Mouse (Mus musculus) limb, embryonic 13.5 days (tissue): Measurements from ENCODE around the gene Rad51c. TPM values are rescaled to one million over a fixed set of nuclear protein-coding genes. Genes with fewer than 3 reads are reported as not detected.
A peak's percentile ranks its signal among the peaks of the same experiment; 100 is the strongest.
"Not testable (repeated sequence)": the region's sequence is repeated elsewhere in the genome, so short reads cannot be mapped to it uniquely, and the experiment has no call there.

Experiments used
- ATAC-seq: fragments of 200-750 bp; cut with Nextera tagmentation; 2 replicates; pipeline ENCODE4 v1.8.0; 2017; ENCODE audit warnings: low read depth, moderate number of reproducible peaks, moderate TSS enrichment; ENCODE audit not compliant: low FRiP score
- H3K27ac ChIP-seq: fragments of 300-500 bp; sonication (generic); 2 replicates; pipeline ENCODE4 v1.5.1; 2015; ENCODE audit warnings: inconsistent platforms, mild to moderate bottlenecking, moderate library complexity
- H3K27me3 ChIP-seq: fragments of 300-500 bp; sonication (generic); 2 replicates; pipeline ENCODE4 v1.6.1; 2015; ENCODE audit warnings: mild to moderate bottlenecking, inconsistent platforms
- H3K36me3 ChIP-seq: fragments of 300-500 bp; sonication (generic); 2 replicates; pipeline ENCODE4 v1.6.1; 2015; ENCODE audit warnings: inconsistent platforms, mild to moderate bottlenecking, moderate library complexity
- H3K4me1 ChIP-seq: fragments of 300-500 bp; sonication (generic); 2 replicates; pipeline ENCODE4 v1.6.1; 2015; ENCODE audit warnings: inconsistent platforms
- H3K4me2 ChIP-seq: fragments of 300-500 bp; sonication (generic); replicated peaks from 2 replicates; pipeline ENCODE4 v1.6.1; 2015; ENCODE audit warnings: inconsistent platforms, mild to moderate bottlenecking, moderate library complexity
- H3K4me3 ChIP-seq: fragments of 300-500 bp; sonication (generic); 2 replicates; pipeline ENCODE4 v1.5.1; 2015; ENCODE audit warnings: moderate library complexity, mild to moderate bottlenecking, inconsistent platforms
- H3K9ac ChIP-seq: fragments of 300-500 bp; sonication (generic); 2 replicates; pipeline ENCODE4 v1.6.1; 2015; ENCODE audit warnings: mild to moderate bottlenecking, inconsistent platforms
- H3K9me3 ChIP-seq: fragments of 300-500 bp; sonication (generic); 2 replicates; pipeline ENCODE4 v1.6.1; 2016; ENCODE audit warnings: inconsistent platforms
- WGBS: fragments of 180-500 bp; shearing (Covaris S2); methylation state at CpG from one replicate; pipeline ENCODE4 v1.1.7; 2015; 5-methylcytosine and 5-hydroxymethylcytosine counted together
- polyA plus RNA-seq: library from polyadenylated mRNA; unstranded; fragments of >200 nt; fragmentation: Nextera tagmentation; extraction: Ambion mirVana; gene quantifications from 2 replicates; pipeline ENCODE4 v1.2.1, GENCODE M21; 2015

The Rad51c gene
- polyA plus RNA-seq, 1 experiment from 2014 or later = 10.2 TPM

- Histone ChIP-seq H3K9me3 (no peaks in the 10 kb centered on the region), H3K27ac (no peak overlapping the region), H3K27me3 (no peaks in the 10 kb centered on the region), H3K4me2 (no peak overlapping the region), H3K4me3 (no peak overlapping the region), H3K4me1 (peaks cover 13% of the 10 kb centered on the region), H3K9ac (no peak overlapping the region), H3K36me3 (no peaks in the 10 kb centered on the region)
- 89% methylated on average over 4 of the region's 4 CpGs for WGBS
- no peak for ATAC-seq
These were observed 24.6 kb upstream of the Rad51c start for GRCm38 (mm10) chr11:87429363-87429762.

GRCm38 (mm10) chr11:87428051-87428673 is 23.4 kb upstream of the Rad51c start:
- peaks cover 6% of the 10 kb centered on the region; the same call in 1 of the 2 replicates for H3K4me1 ChIP-seq
- H3K9ac ChIP-seq = no peak overlapping the region
- H3K27me3 ChIP-seq = no peaks in the 10 kb centered on the region
- 71% methylated on average over 2 of the region's 2 CpGs for WGBS
- no peak overlapping the region for H3K4me3 ChIP-seq
- H3K36me3 ChIP-seq = no peaks in the 10 kb centered on the region
- ATAC-seq = no peak
- no peak overlapping the region for H3K4me2 ChIP-seq
- H3K9me3 ChIP-seq = no peaks in the 10 kb centered on the region
- peak overlapping the region; percentile 34; the same call in 1 of the 2 replicates for H3K27ac ChIP-seq

- H3K9me3 ChIP-seq = no peaks in the 10 kb centered on the region
- WGBS = 50% methylated on average over 1 of the region's 1 CpGs
- H3K36me3 ChIP-seq = no peaks in the 10 kb centered on the region
- peak overlapping the region; percentile 34 for H3K27ac ChIP-seq
- no peaks in the 10 kb centered on the region for H3K27me3 ChIP-seq
- H3K4me1 ChIP-seq = peaks cover 4% of the 10 kb centered on the region; the same call in 1 of the 2 replicates
- no peak overlapping the region for H3K4me2 ChIP-seq
- H3K4me3 ChIP-seq = no peak overlapping the region
- no peak for ATAC-seq
- H3K9ac ChIP-seq = no peak overlapping the region
These were observed 22.7 kb upstream of the Rad51c start for GRCm38 (mm10) chr11:87427273-87428050.

GRCm38 (mm10) chr11:87426450-87427250 is 21.9 kb upstream of the Rad51c start:
- ATAC-seq = peak; percentile 90
- H3K4me2 ChIP-seq = peak overlapping the region; percentile 60
- peak overlapping the region; percentile 53 for H3K9ac ChIP-seq

GRCm38 (mm10) chr11:87426121-87426449 is 21.3 kb upstream of the Rad51c start:
- Histone ChIP-seq H3K4me1 (peaks cover 9% of the 10 kb centered on the region), H3K4me3 (peak overlapping the region; percentile 42), H3K27me3 (no peaks in the 10 kb centered on the region), H3K4me2 (peak overlapping the region; percentile 60), H3K27ac (peak overlapping the region; percentile 44; the same call in 1 of the 2 replicates), H3K9me3 (no peaks in the 10 kb centered on the region), H3K36me3 (no peaks in the 10 kb centered on the region), H3K9ac (peak overlapping the region; percentile 53)
- 0 out of 2 replicates have a peak, but pooled peaks have one; percentile 50 for ATAC-seq
- 0% methylated on average over 7 of the region's 7 CpGs for WGBS

More at GRCm38 (mm10) chr11:87426450-87427250, 21.9 kb upstream of the Rad51c start:
- H3K9me3 ChIP-seq, H3K4me1 ChIP-seq, H3K36me3 ChIP-seq, H3K27me3 ChIP-seq: not testable (repeated sequence)
- H3K4me3 ChIP-seq = peak overlapping the region; percentile 42
- H3K27ac ChIP-seq = peak overlapping the region; percentile 44; the same call in 1 of the 2 replicates
- WGBS = under 1% methylated on average over 24 of the region's 24 CpGs

GRCm38 (mm10) chr11:87423551-87424325 is 19.0 kb upstream of the Rad51c start:
- 40% methylated on average over 6 of the region's 6 CpGs for WGBS

GRCm38 (mm10) chr11:87422511-87423340 is 18.0 kb upstream of the Rad51c start:
- ATAC-seq = peak; percentile 84
- H3K9ac ChIP-seq = peak overlapping the region; percentile 62
- H3K36me3 ChIP-seq = no peaks in the 10 kb centered on the region
- H3K27me3 ChIP-seq = no peaks in the 10 kb centered on the region
- peak overlapping the region; percentile 64 for H3K4me2 ChIP-seq
- H3K4me1 ChIP-seq = peaks cover 8% of the 10 kb centered on the region
- H3K4me3 ChIP-seq = peak overlapping the region; percentile 41
- H3K9me3 ChIP-seq = no peaks in the 10 kb centered on the region
- WGBS = under 1% methylated on average over 26 of the region's 26 CpGs
- peak overlapping the region; percentile 89 for H3K27ac ChIP-seq

More at GRCm38 (mm10) chr11:87423551-87424325, 19.0 kb upstream of the Rad51c start:
- H3K4me3 ChIP-seq = no peak overlapping the region
- peak overlapping the region; percentile 3; the same call in 1 of the 2 replicates for H3K27ac ChIP-seq
- H3K27me3 ChIP-seq = no peaks in the 10 kb centered on the region
- no peak for ATAC-seq
- H3K9ac ChIP-seq = no peak overlapping the region
- H3K4me1 ChIP-seq = peaks cover 9% of the 10 kb centered on the region
- H3K36me3 ChIP-seq = no peaks in the 10 kb centered on the region
- no peak overlapping the region for H3K4me2 ChIP-seq
- no peaks in the 10 kb centered on the region for H3K9me3 ChIP-seq

- Histone ChIP-seq H3K27ac (peak overlapping the region; percentile 89), H3K9me3 (no peaks in the 10 kb centered on the region), H3K4me2 (peak overlapping the region; percentile 64), H3K27me3 (no peaks in the 10 kb centered on the region), H3K9ac (peak overlapping the region; percentile 62), H3K4me3 (peak overlapping the region; percentile 41), H3K4me1 (peaks cover 6% of the 10 kb centered on the region; the same call in 1 of the 2 replicates), H3K36me3 (no peaks in the 10 kb centered on the region)
- no peak for ATAC-seq
- WGBS = 15% methylated on average over 6 of the region's 6 CpGs
These were observed 17.0 kb upstream of the Rad51c start for GRCm38 (mm10) chr11:87421760-87422201.

GRCm38 (mm10) chr11:87420861-87421260 is 16.1 kb upstream of the Rad51c start:
- ATAC-seq = no peak
- Histone ChIP-seq H3K4me3 (no peak overlapping the region), H3K27me3 (no peaks in the 10 kb centered on the region), H3K27ac (no peak overlapping the region), H3K9me3 (no peaks in the 10 kb centered on the region), H3K9ac (no peak overlapping the region), H3K4me1 (peaks cover 6% of the 10 kb centered on the region; the same call in 1 of the 2 replicates), H3K4me2 (no peak overlapping the region), H3K36me3 (no peaks in the 10 kb centered on the region)

- no peaks in the 10 kb centered on the region for H3K27me3 ChIP-seq
- no peak overlapping the region for H3K4me3 ChIP-seq
- no peaks in the 10 kb centered on the region for H3K9me3 ChIP-seq
- H3K9ac ChIP-seq = no peak overlapping the region
- no peak overlapping the region for H3K27ac ChIP-seq
- no peak overlapping the region for H3K4me2 ChIP-seq
- no peak for ATAC-seq
- no peaks in the 10 kb centered on the region for H3K36me3 ChIP-seq
- WGBS = 52% methylated on average over 5 of the region's 5 CpGs
- no peaks in the 10 kb centered on the region for H3K4me1 ChIP-seq
These were observed 11.4 kb upstream of the Rad51c start for GRCm38 (mm10) chr11:87416120-87416519.

GRCm38 (mm10) chr11:87413412-87413811 is 8.7 kb upstream of the Rad51c start:
- H3K36me3 ChIP-seq, H3K4me3 ChIP-seq, H3K9ac ChIP-seq, H3K27me3 ChIP-seq, ATAC-seq, H3K4me1 ChIP-seq, H3K9me3 ChIP-seq, H3K4me2 ChIP-seq, H3K27ac ChIP-seq: not testable (repeated sequence)
- WGBS = 69% methylated on average over 3 of the region's 3 CpGs
